Mouse (Mus musculus): Measurements from ENCODE around the gene Arl15.

- no peak for TF ChIP-seq CTCF (IDR thresholded peaks at IDR 0.05; ENCODE audit: borderline replicate concordance, extremely low read depth, insufficient read depth, insufficient read length)
- no peak for TF ChIP-seq POLR2A (IDR thresholded peaks at IDR 0.05; ENCODE audit: borderline replicate concordance, extremely low read depth, insufficient read depth, insufficient read length, poor library complexity, severe bottlenecking)
These were observed 215.5 kb downstream of the Arl15 start for GRCm38 (mm10) chr13:114009786-114010185.

Data from brain, embryonic 14.5 days (tissue).